Mouse (Mus musculus): ENCODE results near the gene AL607142.1. TPM values are rescaled to one million over a fixed set of nuclear protein-coding genes. Genes with fewer than 3 reads are reported as not detected.

The AL607142.1 gene
- total and polyA plus RNA-seq, 3 experiments, result not detected

DNA sequence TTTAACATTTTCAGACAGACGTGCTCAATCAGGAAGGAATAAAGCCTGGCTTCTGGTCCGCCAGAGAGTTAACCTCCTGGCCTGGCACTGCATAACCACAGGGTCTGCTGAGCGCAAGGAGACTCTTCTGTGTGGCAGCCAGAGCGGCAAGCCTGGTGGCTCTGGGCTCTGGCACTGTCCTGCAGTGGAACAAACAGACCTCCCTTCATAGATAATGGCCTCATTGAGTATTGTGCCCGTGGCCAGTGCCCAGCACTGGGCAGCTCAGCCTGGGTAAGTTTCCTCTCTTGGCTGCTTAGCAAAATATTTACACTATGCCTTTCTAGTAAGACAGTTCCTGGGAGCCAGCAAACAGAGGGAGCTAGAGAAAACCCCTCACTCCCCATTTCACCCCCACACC is 9.3 kb downstream of the AL607142.1 start:
- Histone ChIP-seq H3K79me2 (ENCODE audit: control insufficient read depth, insufficient read depth, low read length, poor library complexity) (no peaks in the 10 kb centered on the region), H3K27ac (ENCODE audit: control insufficient read depth, low read depth, low read length) (no peak overlapping the region), H3K4me1 (ENCODE audit: control insufficient read depth in 1 of 2, insufficient read depth in 2 of 2, low read length in 2 of 2) (no peaks in the 10 kb centered on the region), H3K27me3 (ENCODE audit: control insufficient read depth in 1 of 2, insufficient read depth in 2 of 2, low read length in 2 of 2) (no peaks in the 10 kb centered on the region), H3K36me3 (ENCODE audit: control insufficient read depth in 1 of 2, insufficient read depth in 2 of 2, low read length in 2 of 2) (no peaks in the 10 kb centered on the region), H3K4me3 (ENCODE audit: control insufficient read depth in 1 of 2, insufficient read depth in 1 of 2, low read depth in 2 of 2, low read length in 2 of 2) (no peak overlapping the region), H3K9ac (ENCODE audit: control insufficient read depth, low read depth, low read length, poor library complexity, severe bottlenecking) (no peak overlapping the region), H3K9me3 (replicated peaks; ENCODE audit: insufficient read depth, low read length) (no peaks in the 10 kb centered on the region)
- no peak for DNase-seq (ENCODE audit: low read depth, low spot score)
- TF ChIP-seq MAX (IDR thresholded peaks at IDR 0.05; ENCODE audit: low read length), result no peak
- no peak for TF ChIP-seq SMC3 (IDR thresholded peaks at IDR 0.05; ENCODE audit: low read depth, low read length)
- TF ChIP-seq POLR2AphosphoS5 (IDR thresholded peaks at IDR 0.05; ENCODE audit: borderline replicate concordance, low read depth, low read length), result no peak
- no peak for TF ChIP-seq HCFC1 (IDR thresholded peaks at IDR 0.05; ENCODE audit: low read depth, low read length)
- TF ChIP-seq ETS1 (IDR thresholded peaks at IDR 0.05; ENCODE audit: low read depth, low read length), result no peak
- TF ChIP-seq ZMIZ1 (IDR thresholded peaks at IDR 0.05; ENCODE audit: low read depth, low read length), result no peak
- TF ChIP-seq MAZ (IDR thresholded peaks at IDR 0.05; ENCODE audit: low read depth, low read length), result no peak
- TF ChIP-seq USF1 (IDR thresholded peaks at IDR 0.05; ENCODE audit: low read depth, low read length), result no peak
- TF ChIP-seq ZKSCAN1 (IDR thresholded peaks at IDR 0.05; ENCODE audit: low read depth, low read length), result no peak
- TF ChIP-seq NRF1 (IDR thresholded peaks at IDR 0.05; ENCODE audit: insufficient read depth, low read depth, low read length, poor library complexity, severe bottlenecking), result no peak
- TF ChIP-seq CHD1 (IDR thresholded peaks at IDR 0.05; ENCODE audit: low read depth, low read length), result no peak
- no peak for TF ChIP-seq GATA1 (IDR thresholded peaks at IDR 0.05; ENCODE audit: low read depth, low read length)
- no peak for TF ChIP-seq CHD2 (IDR thresholded peaks at IDR 0.05; ENCODE audit: low read length)
- no peak for TF ChIP-seq ZNF384 (IDR thresholded peaks at IDR 0.05; ENCODE audit: low read depth, low read length)
- no peak for TF ChIP-seq ELF1 (IDR thresholded peaks at IDR 0.05; ENCODE audit: low read depth, low read length)

DNA sequence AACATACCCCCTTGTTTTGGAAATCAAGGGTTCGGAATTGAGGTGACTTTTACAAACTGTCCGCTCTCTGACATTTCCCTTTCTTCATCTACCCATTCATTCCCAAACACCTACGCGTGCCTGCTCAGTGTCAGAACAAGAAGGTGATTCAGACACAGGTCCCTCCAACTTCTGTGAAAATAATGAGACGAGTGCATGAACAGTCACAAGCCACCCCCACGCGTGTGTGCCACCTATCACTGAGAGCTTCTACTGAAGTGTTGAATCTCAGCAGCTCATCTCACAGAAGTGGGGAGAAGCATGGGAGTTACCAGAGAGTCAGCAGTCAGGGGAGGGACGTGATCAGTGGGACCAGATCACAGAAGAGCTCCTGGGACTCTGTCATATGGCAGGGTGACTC is 12.5 kb downstream of the AL607142.1 start:
- Histone ChIP-seq H3K4me3 (ENCODE audit: control insufficient read depth in 1 of 2, insufficient read depth in 1 of 2, low read depth in 2 of 2, low read length in 2 of 2) (no peak overlapping the region), H3K9me3 (replicated peaks; ENCODE audit: insufficient read depth, low read length) (no peaks in the 10 kb centered on the region), H3K36me3 (ENCODE audit: control insufficient read depth in 1 of 2, insufficient read depth in 2 of 2, low read length in 2 of 2) (no peaks in the 10 kb centered on the region), H3K27ac (ENCODE audit: control insufficient read depth, low read depth, low read length) (no peak overlapping the region), H3K79me2 (ENCODE audit: control insufficient read depth, insufficient read depth, low read length, poor library complexity) (no peaks in the 10 kb centered on the region), H3K4me1 (ENCODE audit: control insufficient read depth in 1 of 2, insufficient read depth in 2 of 2, low read length in 2 of 2) (no peaks in the 10 kb centered on the region), H3K9ac (ENCODE audit: control insufficient read depth, low read depth, low read length, poor library complexity, severe bottlenecking) (no peak overlapping the region), H3K27me3 (ENCODE audit: control insufficient read depth in 1 of 2, insufficient read depth in 2 of 2, low read length in 2 of 2) (no peaks in the 10 kb centered on the region)
- DNase-seq (ENCODE audit: low read depth, low spot score), result no peak
- TF ChIP-seq ZKSCAN1 (IDR thresholded peaks at IDR 0.05; ENCODE audit: low read depth, low read length) (no peak), MAX (IDR thresholded peaks at IDR 0.05; ENCODE audit: low read length) (no peak), NELFE (IDR thresholded peaks at IDR 0.05; ENCODE audit: low read depth, low read length) (no peak), HCFC1 (IDR thresholded peaks at IDR 0.05; ENCODE audit: low read depth, low read length) (no peak), CTCF (IDR thresholded peaks at IDR 0.05 in 2 of 3, conservative IDR thresholded peaks at IDR 0.05 in 1 of 3; ENCODE audit: control insufficient read depth in 1 of 3, insufficient read depth in 1 of 3, low read depth in 2 of 3, low read length in 3 of 3, poor library complexity in 1 of 3, severe bottlenecking in 1 of 3) (no peak), MYB (IDR thresholded peaks at IDR 0.05; ENCODE audit: low read depth, low read length) (no peak), POLR2A (IDR thresholded peaks at IDR 0.05; ENCODE audit: control insufficient read depth in 1 of 2, insufficient read depth in 1 of 2, low read depth in 1 of 2, low read length in 2 of 2, poor library complexity in 1 of 2) (no peak), MAZ (IDR thresholded peaks at IDR 0.05; ENCODE audit: low read depth, low read length) (no peak), E2F4 (IDR thresholded peaks at IDR 0.05; ENCODE audit: borderline replicate concordance, low read depth, low read length) (no peak), TCF12 (IDR thresholded peaks at IDR 0.05; ENCODE audit: low read depth, low read length) (no peak), MYC (IDR thresholded peaks at IDR 0.05; ENCODE audit: low read depth, low read length) (no peak), UBTF (IDR thresholded peaks at IDR 0.05; ENCODE audit: borderline replicate concordance, insufficient read depth, low read depth, low read length) (no peak), POLR2AphosphoS2 (IDR thresholded peaks at IDR 0.05; ENCODE audit: low read length) (no peak), RAD21 (IDR thresholded peaks at IDR 0.05; ENCODE audit: low read depth, low read length) (no peak), POLR2AphosphoS5 (IDR thresholded peaks at IDR 0.05; ENCODE audit: borderline replicate concordance, low read depth, low read length) (no peak)

Measured in MEL (cell line).